Mouse (Mus musculus): ENCODE measurements around the gene Dab1.

DNA sequence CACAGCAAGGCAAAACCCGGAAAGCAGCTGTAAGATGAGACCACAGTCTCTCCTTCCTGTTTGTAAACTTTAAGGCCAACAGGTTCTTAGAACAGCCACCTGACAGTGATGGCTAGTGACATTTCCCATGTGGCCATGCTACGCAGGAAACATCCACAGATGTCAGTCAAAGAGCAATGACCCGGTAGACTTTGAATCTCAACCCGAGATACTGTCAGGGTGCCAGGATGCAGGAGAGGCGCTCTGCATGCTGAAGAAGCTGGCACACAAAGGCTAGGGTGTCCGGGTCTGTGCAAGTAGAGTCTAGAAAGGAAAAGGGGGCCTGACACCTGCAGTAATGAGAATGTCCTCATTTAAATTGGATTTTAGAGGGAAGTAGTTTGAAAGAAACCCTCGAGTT is 222.0 kb downstream of the Dab1 start:
- TF ChIP-seq CTCF (IDR thresholded peaks at IDR 0.05; ENCODE audit: extremely low read depth, insufficient read depth, insufficient read length, insufficient replicate concordance) (no peak), POLR2A (IDR thresholded peaks at IDR 0.05; ENCODE audit: low read depth, low read length) (no peak)

All from spleen, adult 2 months (tissue).